Mouse (Mus musculus): Measurements from ENCODE around the gene Wbp1l.

- no peak for TF ChIP-seq POLR2A (IDR thresholded peaks at IDR 0.05; ENCODE audit: low read depth, low read length)
- no peak for TF ChIP-seq CTCF (IDR thresholded peaks at IDR 0.05; ENCODE audit: extremely low read depth, insufficient read depth, insufficient read length, insufficient replicate concordance)
Observed at GRCm38 (mm10) chr19:46706540-46707295, 107.8 kb downstream of the Wbp1l start.

Data from spleen, adult 2 months (tissue).